Mouse (Mus musculus): ENCODE measurements at regions not wholly inside any gene's neighbourhood (a gene's known extent, or its start where the extent isn't known, plus 50 kb on each side); places are given as distances from the start of the nearest gene placed in this dataset.

DNA sequence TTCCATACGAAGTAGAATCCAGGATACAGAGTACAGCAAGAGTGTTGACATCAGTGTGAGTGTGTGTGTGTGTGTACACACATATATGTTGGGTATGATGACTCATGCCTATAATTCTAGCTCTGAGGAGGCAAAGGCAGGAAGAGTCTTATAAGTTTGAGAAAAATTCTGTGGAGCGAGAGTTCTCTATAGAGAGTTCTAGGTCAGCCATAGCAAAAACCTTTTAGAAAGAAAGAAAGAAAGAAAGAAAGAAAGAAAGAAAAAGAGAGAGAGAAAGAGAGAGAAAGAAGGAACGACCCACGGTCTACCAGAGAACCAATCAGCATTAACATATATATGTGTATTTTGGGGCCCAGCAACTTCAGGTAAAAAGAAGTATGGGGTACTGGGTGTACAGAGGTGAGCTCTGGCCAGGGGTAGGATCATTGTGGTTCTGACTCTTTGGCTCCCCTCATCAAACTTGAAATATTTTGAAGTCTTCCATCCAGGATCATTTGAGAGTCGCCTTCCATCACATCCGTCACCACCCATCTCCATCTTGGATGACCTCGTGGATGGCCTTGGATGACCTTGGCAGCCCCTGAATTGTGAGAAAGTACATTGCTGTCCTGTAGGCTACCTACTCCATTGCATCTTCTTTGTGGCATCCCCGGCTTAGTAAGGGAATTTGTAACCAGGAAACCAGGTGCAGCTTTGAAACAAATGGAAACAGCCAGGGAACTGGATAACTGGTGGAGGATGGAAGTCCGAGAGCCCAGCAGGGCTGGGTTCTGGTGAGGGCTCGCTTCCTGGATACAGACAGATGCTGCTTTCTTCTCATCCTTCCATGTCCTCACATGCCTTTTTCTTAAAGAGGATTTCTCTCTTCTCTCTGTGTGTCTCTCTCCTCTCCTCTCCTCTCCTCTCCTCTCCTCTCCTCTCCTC, 106.1 kb upstream of the Cpm start:
- intact Hi-C loops (cut with DNase I): no loop called here
- no peak overlapping the region for H3K27ac ChIP-seq
- no peak for DNase-seq
- no peak for TF ChIP-seq CTCF (IDR thresholded peaks at IDR 0.05)
- no peak overlapping the region for H3K4me3 ChIP-seq

DNA sequence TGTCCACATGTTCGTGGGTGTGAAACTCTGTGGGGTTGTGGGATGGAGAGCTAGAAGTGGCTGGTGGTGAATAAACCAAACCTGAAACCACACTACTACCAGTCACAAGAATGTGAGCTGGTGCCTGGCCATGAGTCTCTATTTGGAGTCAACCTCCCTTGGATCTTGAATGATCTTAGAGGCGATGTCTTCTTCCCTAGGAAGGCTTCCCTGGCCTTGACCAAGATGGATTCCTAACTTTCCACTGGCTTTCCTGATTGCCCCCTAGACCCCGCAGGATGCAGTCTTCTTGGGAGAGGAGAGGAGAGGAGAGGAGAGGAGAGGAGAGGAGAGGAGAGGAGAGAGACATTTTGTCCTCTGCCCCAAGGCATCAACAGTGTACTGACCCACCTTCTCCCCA, 106.9 kb upstream of the Cpm start:
- no peak overlapping the region for H3K4me3 ChIP-seq
- intact Hi-C loops (cut with DNase I): no loop called here

DNA sequence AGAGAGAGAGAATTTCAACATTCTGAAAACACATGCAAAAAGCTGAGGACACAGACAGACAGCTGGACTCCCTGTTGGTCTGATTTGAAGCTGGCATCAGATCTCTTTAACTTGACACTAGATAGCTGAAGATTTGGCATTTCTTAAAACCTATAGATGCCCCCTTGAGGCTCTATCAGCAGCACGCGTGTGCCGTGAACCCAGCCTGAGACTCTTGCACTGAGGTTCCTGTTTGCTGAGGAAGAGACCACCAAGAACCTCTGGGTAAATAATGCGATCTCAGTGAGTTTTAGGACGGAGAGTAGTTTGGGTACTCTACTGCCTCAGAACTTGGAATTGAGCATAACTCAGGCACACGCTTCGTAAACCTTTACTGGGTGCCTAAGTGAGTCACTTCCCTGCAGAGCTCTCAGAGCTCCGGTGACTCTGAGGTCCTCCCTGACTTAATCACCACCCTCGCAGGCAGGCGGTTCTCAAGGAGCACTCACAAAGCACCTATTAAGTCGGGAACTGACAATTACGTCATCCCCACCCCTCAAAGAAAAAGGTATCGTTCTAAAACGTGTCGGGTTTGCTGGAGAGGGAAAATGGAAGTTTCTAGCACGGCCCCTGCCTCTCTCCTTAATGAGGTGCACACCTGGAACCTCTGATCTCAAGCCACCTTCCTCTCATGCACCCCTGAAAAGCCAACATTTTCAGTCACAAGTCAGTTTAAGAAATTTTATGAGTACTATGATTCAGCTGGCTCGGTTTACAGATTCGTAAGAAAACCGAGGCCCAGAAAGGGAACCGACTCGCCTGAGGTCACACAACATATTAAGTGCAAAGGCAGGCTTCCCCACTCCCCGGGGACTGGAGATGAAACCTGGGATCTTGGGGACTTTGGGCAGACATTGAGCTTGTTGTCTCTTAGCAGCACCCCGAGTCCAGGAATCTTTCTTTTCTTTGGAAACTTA, 107.7 kb upstream of the Cpm start:
- no peak overlapping the region for H3K4me3 ChIP-seq
- intact Hi-C loops (cut with DNase I): no loop called here
- no peak overlapping the region for H3K27ac ChIP-seq
- TF ChIP-seq CTCF (IDR thresholded peaks at IDR 0.05): no peak
- DNase-seq: no peak

More for the DNA sequence above, 106.9 kb upstream of the Cpm start:
- H3K27ac ChIP-seq: no peak overlapping the region
- no peak for DNase-seq
- TF ChIP-seq CTCF (IDR thresholded peaks at IDR 0.05): no peak

DNA sequence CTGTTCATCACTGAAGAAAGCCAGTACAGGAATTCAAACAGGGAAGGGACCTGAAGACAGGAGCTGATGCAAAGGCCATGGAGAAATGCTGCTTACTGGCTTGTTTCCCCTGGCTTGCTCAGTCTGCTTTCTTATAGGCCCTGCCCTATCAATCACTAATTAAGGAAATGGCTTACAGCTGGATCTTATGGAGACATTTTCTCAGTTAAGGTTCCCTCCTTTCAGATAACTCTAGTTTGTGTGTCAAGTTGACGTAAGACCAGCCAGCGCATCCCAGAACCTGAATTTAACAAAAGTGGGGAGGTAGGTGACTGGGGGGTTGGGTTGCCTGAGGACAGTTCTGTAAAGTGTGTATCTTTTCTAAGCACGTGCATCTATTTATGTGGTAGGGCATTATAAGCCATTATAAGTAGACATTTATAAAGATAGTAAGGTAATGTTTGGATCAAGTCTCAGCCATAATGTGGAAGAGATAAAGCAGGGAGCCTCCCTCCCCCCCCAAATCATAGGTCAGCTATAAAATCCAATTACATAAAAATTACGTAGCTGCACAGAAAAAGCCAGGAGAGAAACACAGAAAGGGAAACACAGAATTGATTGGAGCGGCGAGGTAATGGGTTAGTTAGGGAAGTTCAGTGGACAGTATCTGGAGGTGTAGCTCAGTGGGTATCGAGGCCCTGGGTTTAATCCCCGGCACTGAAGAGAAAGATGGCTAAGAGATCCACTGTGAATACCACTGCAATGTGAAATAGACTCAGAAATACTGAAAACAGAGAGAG, 108.6 kb upstream of the Cpm start:
- Histone ChIP-seq H3K4me3 (no peak overlapping the region), H3K27ac (no peak overlapping the region)
- intact Hi-C loops (cut with DNase I): no loop called here
- DNase-seq: no peak
- TF ChIP-seq CTCF (IDR thresholded peaks at IDR 0.05): no peak

DNA sequence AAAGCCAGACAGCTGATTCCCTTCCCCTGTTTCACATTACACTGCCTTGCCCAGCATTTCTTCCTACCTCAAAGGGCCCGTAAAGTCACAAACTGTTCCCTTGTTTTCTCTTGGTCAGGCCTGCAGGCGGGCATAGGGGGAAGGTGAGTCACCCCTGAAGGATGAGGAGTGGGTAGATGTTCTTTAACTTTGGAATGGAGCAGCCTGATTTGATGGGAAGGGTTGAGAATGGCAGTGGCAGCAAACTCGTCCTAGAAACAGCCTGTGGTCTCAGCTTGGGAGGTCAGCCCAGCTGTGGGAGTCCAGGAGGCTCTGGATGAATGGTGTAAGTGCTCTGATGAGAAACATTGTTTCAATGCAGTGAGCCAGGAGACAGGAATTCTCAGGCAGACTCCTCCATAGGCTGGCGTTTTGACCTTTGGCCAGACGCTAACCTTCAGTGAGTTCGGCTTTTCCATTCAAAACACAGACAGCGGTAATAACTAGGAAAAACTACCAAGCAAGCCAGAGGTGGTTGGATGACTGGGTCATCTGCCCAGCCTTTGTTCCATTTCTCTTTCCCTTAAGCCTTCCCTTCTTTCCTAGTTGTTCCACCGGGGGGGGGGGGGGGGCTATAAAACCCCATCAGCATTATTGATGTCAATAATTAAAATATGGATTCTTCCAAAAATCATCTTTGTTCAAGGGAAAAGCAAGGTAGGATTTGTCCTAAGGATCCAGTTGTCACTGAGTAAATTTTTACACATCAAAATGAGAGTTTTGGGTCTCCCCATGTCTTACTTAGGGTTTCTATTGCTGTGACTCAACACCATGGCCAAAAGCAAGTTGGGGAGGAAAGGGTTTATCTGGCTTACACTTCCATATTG, 109.4 kb upstream of the Cpm start:
- intact Hi-C loops (cut with DNase I): no loop called here
- H3K27ac ChIP-seq: no peak overlapping the region
- TF ChIP-seq CTCF (IDR thresholded peaks at IDR 0.05): no peak
- H3K4me3 ChIP-seq: no peak overlapping the region
- DNase-seq: no peak

DNA sequence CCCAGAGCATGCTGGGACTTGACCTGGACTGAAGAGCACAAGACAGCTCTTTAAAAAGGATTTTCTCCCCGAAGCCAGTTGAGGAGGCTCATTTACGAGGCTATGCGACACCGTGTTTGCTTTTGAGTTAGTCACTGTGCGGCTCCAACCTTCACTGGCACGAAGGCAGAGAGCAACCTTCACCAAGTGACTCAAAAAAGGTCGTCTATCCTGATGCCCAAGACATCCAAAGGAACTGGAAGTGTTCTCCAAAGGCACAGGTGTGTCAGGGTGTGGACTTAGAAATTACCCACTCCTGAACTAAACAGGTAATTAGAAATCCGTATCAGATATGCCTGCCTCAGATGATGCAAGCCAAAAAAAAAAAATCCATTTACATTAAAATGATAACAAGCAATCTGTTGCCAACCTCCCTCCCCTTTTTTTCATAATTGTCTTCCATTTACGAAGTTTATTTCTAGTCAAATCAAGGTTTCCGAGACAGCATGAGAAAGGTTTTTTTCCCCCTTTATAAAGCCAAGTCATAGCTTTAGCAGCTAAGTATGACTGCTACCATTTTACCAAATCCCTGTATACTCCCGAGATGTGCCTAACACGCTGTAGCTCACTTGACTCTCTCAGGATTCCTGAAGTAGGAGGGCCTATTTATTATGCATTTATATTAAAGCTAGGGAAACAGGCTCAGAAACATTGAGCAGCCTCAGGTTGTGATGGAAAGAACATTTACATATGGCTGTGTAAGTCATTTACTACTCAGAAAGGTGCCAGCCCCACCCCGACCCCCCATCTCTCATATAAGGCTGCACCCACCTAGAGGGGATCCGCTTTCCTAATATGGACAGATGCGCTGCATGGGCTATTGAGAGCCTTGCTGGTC, 110.3 kb upstream of the Cpm start:
- Histone ChIP-seq H3K4me3 (no peak overlapping the region), H3K27ac (no peak overlapping the region)
- no peak for DNase-seq
- no peak for TF ChIP-seq CTCF (IDR thresholded peaks at IDR 0.05)
- intact Hi-C loops (cut with DNase I): no loop called here

DNA sequence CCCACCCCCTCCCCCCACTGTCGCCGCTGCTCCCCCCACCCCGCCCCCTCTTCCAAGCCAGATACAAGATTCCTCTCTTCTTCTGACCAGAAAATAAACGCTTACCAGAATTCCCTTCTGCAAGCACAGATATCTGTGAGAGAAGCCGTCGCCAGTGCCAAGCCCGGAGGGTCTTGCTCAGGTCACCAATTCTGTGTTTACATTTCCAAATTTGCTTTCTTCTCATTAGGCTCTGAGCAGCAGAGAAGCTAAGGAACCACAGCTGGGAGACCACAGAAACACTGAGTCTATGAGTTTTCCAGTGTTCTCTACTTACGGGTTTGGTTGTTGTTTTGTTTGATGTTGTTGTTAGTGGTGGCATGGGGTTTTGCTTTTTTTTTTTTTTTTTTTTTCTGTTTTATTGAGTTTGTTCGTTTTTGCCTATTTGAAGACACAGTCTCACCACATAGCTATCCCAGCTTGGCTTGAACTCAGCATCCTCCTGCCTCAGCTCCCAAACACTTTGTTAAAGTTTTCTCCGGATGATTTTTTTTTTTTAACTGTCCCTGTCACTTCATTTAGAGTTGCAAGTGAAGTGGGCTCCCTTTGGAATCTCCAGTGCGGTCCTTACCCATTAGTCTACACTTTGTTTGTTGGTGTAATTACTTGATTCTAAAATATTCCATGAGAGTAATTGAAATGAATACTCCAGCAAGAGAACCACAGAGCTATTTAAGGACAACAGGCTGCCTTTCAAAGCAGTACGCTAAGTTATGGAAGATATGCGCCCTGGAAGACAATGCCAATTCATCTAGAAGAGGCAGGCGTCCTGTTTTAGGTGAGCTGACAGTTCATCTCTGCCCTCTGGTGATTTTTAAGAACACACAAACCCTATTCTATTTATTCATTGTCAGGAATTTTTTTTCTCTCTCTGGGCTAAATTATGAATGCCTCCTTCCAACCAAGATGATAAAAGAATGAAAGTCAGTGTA, 111.2 kb upstream of the Cpm start:
- intact Hi-C loops (cut with DNase I): no loop called here
- H3K4me3 ChIP-seq: no peak overlapping the region
- no peak overlapping the region for H3K27ac ChIP-seq
- TF ChIP-seq CTCF (IDR thresholded peaks at IDR 0.05): no peak
- DNase-seq: no peak

DNA sequence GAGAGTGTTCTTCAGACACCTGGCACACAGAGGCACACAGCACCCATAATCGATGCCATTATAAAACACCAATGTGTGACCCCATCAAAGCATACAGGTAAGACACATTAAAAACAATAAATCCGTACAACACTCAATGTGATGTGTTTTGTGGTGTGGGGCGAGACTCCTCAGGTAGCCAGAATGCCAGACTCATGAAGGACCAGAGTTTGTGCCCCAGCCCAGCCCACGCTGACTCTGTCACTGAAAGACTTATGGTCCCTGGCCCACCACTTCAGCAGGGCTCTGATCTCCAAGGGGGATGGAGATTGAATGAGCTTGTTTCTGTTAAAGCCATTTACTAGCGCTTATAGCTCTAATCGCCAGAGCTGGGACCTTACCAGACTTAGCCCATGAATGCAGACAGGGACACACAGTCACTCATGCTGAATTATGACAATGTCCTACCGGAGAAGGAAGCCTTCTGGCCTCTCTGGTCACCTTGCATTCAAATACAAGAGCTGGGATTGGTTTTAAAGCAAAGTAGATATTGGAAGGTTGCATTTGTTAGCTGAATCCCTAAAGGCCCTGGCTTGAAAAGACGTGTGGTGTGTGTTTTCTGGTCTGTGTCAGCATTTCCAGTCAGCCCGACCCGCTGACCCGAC, 112.1 kb upstream of the Cpm start:
- intact Hi-C loops (cut with DNase I): no loop called here
- TF ChIP-seq CTCF (IDR thresholded peaks at IDR 0.05): no peak
- no peak overlapping the region for H3K27ac ChIP-seq
- no peak overlapping the region for H3K4me3 ChIP-seq
- no peak for DNase-seq

DNA sequence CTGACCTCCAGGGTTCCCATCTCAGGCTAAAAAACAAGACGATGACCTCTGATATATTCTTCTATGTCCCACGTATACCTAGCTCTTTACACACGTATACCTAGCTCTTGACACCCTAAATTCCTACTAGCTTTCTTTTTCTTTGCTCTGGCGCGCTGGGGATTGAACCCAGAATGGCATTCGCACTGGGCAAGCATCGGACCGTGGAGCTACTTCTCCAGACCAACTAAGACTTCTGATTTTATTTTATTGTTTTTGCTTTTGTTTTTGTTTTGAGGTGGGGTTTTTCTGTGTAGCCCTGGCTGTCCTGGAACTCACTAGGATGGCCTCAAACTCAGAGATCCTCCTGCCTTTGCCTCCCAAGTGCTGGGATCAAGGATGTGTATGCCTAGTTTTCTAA, 112.8 kb upstream of the Cpm start:
- Histone ChIP-seq H3K4me3 (no peak overlapping the region), H3K27ac (no peak overlapping the region)
- intact Hi-C loops (cut with DNase I): no loop called here
- no peak for TF ChIP-seq CTCF (IDR thresholded peaks at IDR 0.05)
- no peak for DNase-seq

All from gastrocnemius, adult 2 months (tissue).